Mouse (Mus musculus) forebrain, embryonic 12.5 days (tissue): ENCODE measurements around the gene Rab20. TPM values are rescaled to one million over a fixed set of nuclear protein-coding genes. Genes with fewer than 3 reads are reported as not detected.

Source experiments
- ATAC-seq: fragments of 200-750 bp; cut with Nextera tagmentation; 2 replicates; pipeline ENCODE4 v1.8.0; 2017; ENCODE audit warnings: moderate TSS enrichment; ENCODE audit not compliant: low FRiP score
- H3K27ac ChIP-seq: fragments of 300-500 bp; sonication (generic); 2 replicates; pipeline ENCODE4 v1.5.1; 2016; ENCODE audit warnings: mild to moderate bottlenecking
- H3K27me3 ChIP-seq: fragments of 300-500 bp; sonication (generic); 2 replicates; pipeline ENCODE4 v1.6.1; 2016; ENCODE audit warnings: mild to moderate bottlenecking
- H3K36me3 ChIP-seq: fragments of 300-500 bp; sonication (generic); replicated peaks from 2 replicates; pipeline ENCODE4 v1.6.1; 2016; ENCODE audit warnings: mild to moderate bottlenecking
- H3K4me1 ChIP-seq: fragments of 300-500 bp; sonication (generic); 2 replicates; pipeline ENCODE4 v1.6.1; 2016
- H3K4me2 ChIP-seq: fragments of 300-500 bp; sonication (generic); 2 replicates; pipeline ENCODE4 v1.6.1; 2016; ENCODE audit warnings: mild to moderate bottlenecking, moderate library complexity
- H3K4me3 ChIP-seq: fragments of 300-500 bp; sonication (generic); replicated peaks from 2 replicates; pipeline ENCODE4 v1.5.1; 2016; ENCODE audit warnings: mild to moderate bottlenecking
- H3K9ac ChIP-seq: fragments of 300-500 bp; sonication (generic); 2 replicates; pipeline ENCODE4 v1.6.1; 2016; ENCODE audit warnings: mild to moderate bottlenecking
- H3K9me3 ChIP-seq: fragments of 300-500 bp; sonication (generic); 2 replicates; pipeline ENCODE4 v1.6.1; 2016
- WGBS: fragments of 180-500 bp; shearing (Covaris S2); methylation state at CpG from one replicate; pipeline ENCODE4 v1.1.7; 2016; 5-methylcytosine and 5-hydroxymethylcytosine counted together
- polyA plus RNA-seq: library from polyadenylated mRNA; unstranded; fragments of >200 nt; fragmentation: Nextera tagmentation; extraction: Ambion mirVana; gene quantifications from 2 replicates; pipeline ENCODE4 v1.2.1, GENCODE M21; 2016

Gene Rab20
- 0.36 and 0.74 TPM in 2 replicates for polyA plus RNA-seq

DNA sequence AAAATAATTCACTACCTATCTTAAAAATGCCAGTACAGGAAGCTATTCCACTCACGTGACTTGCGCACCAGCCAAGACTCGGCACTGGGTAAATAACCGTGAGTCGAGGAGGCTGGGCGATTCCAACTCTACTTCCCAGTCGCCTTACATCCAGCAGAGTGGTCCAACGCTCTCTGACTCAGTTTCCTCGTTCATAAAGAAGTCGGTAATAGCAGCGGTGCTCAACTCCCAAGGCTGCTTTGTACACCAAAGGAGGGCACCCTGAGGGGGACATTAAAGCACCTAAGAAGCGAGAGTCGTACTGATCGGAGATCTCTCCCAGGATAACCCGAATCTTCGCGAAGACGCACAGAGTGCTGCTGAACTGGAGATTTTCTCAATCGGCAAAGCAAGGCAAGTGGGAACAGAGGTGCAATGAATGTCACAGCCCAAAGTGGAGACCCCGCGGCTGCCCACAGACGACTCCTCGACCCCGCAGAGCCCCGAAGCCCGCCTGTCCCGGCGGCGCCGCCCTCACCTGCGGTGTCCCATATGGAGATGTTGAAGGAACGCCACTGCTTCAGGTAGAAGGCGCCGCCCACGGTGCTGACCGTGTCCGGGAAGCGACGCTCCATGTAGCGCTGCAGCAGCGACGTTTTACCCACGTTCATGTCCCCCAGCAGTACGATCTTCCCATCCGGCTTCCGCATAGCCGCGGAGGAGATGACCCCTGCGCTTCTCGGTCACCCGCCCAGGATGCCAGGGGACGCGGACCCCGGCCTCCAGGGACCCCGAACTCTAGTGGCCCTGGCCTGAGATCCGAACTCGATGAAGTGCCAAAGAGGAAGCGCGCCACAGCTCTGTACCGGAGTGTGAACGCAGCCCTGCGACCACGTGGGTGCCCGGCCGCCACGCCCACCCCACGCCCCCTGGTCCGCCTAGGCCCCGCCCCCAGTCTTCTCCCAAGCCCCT lies at the start of gene Rab20:
Gene Rab20 (minus strand): TSS at position 900 of the 951 bp plus-strand sequence.
- no peak within 1 kb of the TSS for H3K27ac ChIP-seq
- H3K4me1 ChIP-seq = peaks cover 28% of the 10 kb centered on the region
- peak within 1 kb of the TSS; percentile 41; the same call in 1 of the 2 replicates for H3K9ac ChIP-seq

GRCm38 (mm10) chr8:11523331-11523730 lies 44.8 kb upstream of the Rab20 start:
- Histone ChIP-seq H3K9me3 (no peaks in the 10 kb centered on the region), H3K27ac (no peak overlapping the region), H3K4me3 (no peak overlapping the region), H3K4me2 (no peak overlapping the region), H3K9ac (no peak overlapping the region), H3K4me1 (no peaks in the 10 kb centered on the region), H3K36me3 (peaks cover 21% of the 10 kb centered on the region), H3K27me3 (no peaks in the 10 kb centered on the region)
- ATAC-seq = no peak
- WGBS = 88% methylated on average over 3 of the region's 3 CpGs

More for the DNA sequence above, at the start of gene Rab20:
- Histone ChIP-seq H3K27me3 (peaks cover 91% of the 10 kb centered on the region), H3K4me3 (peak within 1 kb of the TSS; percentile 49), H3K9me3 (no peaks in the 10 kb centered on the region), H3K4me2 (peak within 1 kb of the TSS; percentile 88), H3K36me3 (no peaks in the 10 kb centered on the region)
- WGBS = under 1% methylated on average over 69 of the region's 69 CpGs
- ATAC-seq = peak; percentile 82

GRCm38 (mm10) chr8:11518676-11519075 lies 40.2 kb upstream of the Rab20 start:
- Histone ChIP-seq H3K4me1 (no peaks in the 10 kb centered on the region), H3K27me3 (no peaks in the 10 kb centered on the region), H3K27ac (no peak overlapping the region), H3K9ac (no peak overlapping the region), H3K36me3 (peaks cover 58% of the 10 kb centered on the region), H3K4me3 (no peak overlapping the region), H3K9me3 (no peaks in the 10 kb centered on the region), H3K4me2 (no peak overlapping the region)
- 89% methylated on average over 11 of the region's 11 CpGs for WGBS
- no peak for ATAC-seq

- Histone ChIP-seq H3K27me3 (no peaks in the 10 kb centered on the region), H3K4me2 (no peak overlapping the region), H3K4me1 (no peaks in the 10 kb centered on the region), H3K27ac (no peak overlapping the region), H3K4me3 (no peak overlapping the region), H3K9ac (no peak overlapping the region), H3K36me3 (peaks cover 64% of the 10 kb centered on the region), H3K9me3 (no peaks in the 10 kb centered on the region)
- ATAC-seq = no peak
- WGBS = 96% methylated on average over 6 of the region's 6 CpGs
Observed at GRCm38 (mm10) chr8:11518056-11518396, 39.5 kb upstream of the Rab20 start.

- Histone ChIP-seq H3K4me1 (no peaks in the 10 kb centered on the region), H3K4me2 (no peak overlapping the region), H3K27me3 (no peaks in the 10 kb centered on the region), H3K4me3 (no peak overlapping the region), H3K27ac (no peak overlapping the region), H3K36me3 (peaks cover 70% of the 10 kb centered on the region), H3K9ac (no peak overlapping the region), H3K9me3 (no peaks in the 10 kb centered on the region)
- 92% methylated on average over 16 of the region's 16 CpGs for WGBS
- ATAC-seq = no peak
Observed at GRCm38 (mm10) chr8:11517366-11518055, 39.0 kb upstream of the Rab20 start.

GRCm38 (mm10) chr8:11516292-11516691 lies 37.8 kb upstream of the Rab20 start:
- H3K27me3 ChIP-seq = no peaks in the 10 kb centered on the region
- no peak for ATAC-seq
- H3K4me1 ChIP-seq = no peaks in the 10 kb centered on the region
- no peak overlapping the region for H3K4me2 ChIP-seq
- H3K4me3 ChIP-seq = no peak overlapping the region
- 96% methylated on average over 9 of the region's 9 CpGs for WGBS
- no peak overlapping the region for H3K9ac ChIP-seq
- H3K9me3 ChIP-seq = no peaks in the 10 kb centered on the region
- no peak overlapping the region for H3K27ac ChIP-seq
- peaks cover 72% of the 10 kb centered on the region for H3K36me3 ChIP-seq

DNA sequence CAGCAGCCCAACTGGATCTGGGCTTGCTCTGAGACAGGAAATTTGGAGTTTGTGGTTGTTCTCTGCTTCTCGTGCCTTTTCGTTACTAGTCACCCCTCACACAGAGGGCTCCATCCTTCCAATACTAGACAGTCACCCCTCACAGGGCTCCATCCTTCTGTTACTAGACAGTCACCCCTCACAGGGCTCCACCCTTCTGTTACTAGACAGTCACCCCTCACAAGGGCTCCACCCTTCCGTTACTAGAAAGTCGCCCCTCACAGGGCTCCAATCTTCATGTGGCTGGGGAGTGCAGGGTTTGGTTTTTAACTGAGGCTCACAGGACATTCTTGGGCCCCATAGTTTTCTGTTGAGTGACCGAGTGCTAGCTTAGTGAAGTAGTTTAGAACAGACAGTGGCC lies 34.7 kb upstream of the Rab20 start:
- no peak overlapping the region for H3K27ac ChIP-seq
- H3K4me1 ChIP-seq = no peaks in the 10 kb centered on the region
- peaks cover 96% of the 10 kb centered on the region for H3K36me3 ChIP-seq
- ATAC-seq = no peak
- H3K27me3 ChIP-seq = no peaks in the 10 kb centered on the region
- no peaks in the 10 kb centered on the region for H3K9me3 ChIP-seq
- no peak overlapping the region for H3K4me2 ChIP-seq
- no peak overlapping the region for H3K9ac ChIP-seq
- H3K4me3 ChIP-seq = no peak overlapping the region
- WGBS = 90% methylated on average over 5 of the region's 5 CpGs

- H3K36me3 ChIP-seq = peaks cover 97% of the 10 kb centered on the region
- 89% methylated on average over 9 of the region's 9 CpGs for WGBS
Observed at GRCm38 (mm10) chr8:11512711-11513110, 34.2 kb upstream of the Rab20 start.

GRCm38 (mm10) chr8:11510971-11511370 lies 32.5 kb upstream of the Rab20 start:
- Histone ChIP-seq H3K4me3 (no peak overlapping the region), H3K27me3 (no peaks in the 10 kb centered on the region), H3K4me1 (no peaks in the 10 kb centered on the region), H3K4me2 (no peak overlapping the region), H3K27ac (no peak overlapping the region), H3K36me3 (peaks cover 98% of the 10 kb centered on the region), H3K9ac (no peak overlapping the region), H3K9me3 (no peaks in the 10 kb centered on the region)
- WGBS = 91% methylated on average over 5 of the region's 5 CpGs
- ATAC-seq = no peak

More at GRCm38 (mm10) chr8:11512711-11513110, 34.2 kb upstream of the Rab20 start:
- no peak for ATAC-seq
- Histone ChIP-seq H3K4me1 (no peaks in the 10 kb centered on the region), H3K9ac (no peak overlapping the region), H3K4me2 (no peak overlapping the region), H3K27ac (no peak overlapping the region), H3K27me3 (no peaks in the 10 kb centered on the region), H3K4me3 (no peak overlapping the region), H3K9me3 (no peaks in the 10 kb centered on the region)

DNA sequence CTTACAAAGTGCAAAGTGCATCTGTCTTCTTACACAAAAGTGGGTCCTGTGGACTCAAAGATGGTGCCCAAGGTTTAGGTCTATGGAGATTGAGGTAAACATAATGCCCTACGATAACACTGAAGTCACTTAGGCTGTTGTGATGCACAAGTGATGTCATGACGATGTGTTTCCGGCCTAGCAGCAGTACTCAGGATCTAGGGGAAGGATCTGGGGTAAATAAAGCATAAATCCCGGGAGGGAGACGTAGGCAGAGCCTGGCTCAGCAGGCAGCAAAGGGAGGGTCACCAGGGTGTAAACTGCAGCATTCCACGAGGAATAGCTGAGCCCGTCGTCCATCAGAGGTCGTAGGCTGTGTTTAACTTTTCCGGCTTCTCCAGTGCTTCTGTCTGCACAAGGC lies 30.4 kb upstream of the Rab20 start:
- WGBS = 91% methylated on average over 10 of the region's 10 CpGs
- Histone ChIP-seq H3K36me3 (peaks cover 98% of the 10 kb centered on the region), H3K4me3 (no peak overlapping the region), H3K4me2 (no peak overlapping the region), H3K27ac (no peak overlapping the region), H3K9ac (no peak overlapping the region), H3K27me3 (no peaks in the 10 kb centered on the region), H3K9me3 (no peaks in the 10 kb centered on the region), H3K4me1 (no peaks in the 10 kb centered on the region)
- no peak for ATAC-seq

DNA sequence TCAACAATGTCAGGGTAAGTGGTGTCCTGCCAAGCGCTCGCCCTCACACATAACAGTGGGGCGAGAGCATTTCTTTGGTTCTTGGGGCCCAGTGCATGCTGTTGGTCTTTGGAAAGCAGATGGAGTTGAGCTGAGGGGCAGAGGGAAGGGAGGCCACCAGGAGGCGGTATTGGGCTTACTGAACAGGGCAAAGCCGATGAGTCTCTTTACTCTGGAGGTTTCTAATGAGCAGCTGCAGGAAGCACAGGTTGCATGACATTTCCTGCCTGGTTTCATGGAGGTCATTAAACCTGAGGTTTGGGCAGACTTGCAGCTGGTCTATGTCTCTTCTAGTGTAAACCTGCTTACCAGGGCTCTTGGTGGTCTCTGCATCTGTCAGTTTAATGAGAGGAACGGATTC lies 28.3 kb upstream of the Rab20 start:
- Histone ChIP-seq H3K9ac (no peak overlapping the region), H3K4me3 (no peak overlapping the region), H3K27me3 (no peaks in the 10 kb centered on the region), H3K9me3 (no peaks in the 10 kb centered on the region), H3K27ac (no peak overlapping the region), H3K36me3 (peaks cover 97% of the 10 kb centered on the region), H3K4me2 (no peak overlapping the region), H3K4me1 (no peaks in the 10 kb centered on the region)
- no peak for ATAC-seq
- 73% methylated on average over 6 of the region's 6 CpGs for WGBS

GRCm38 (mm10) chr8:11506074-11506473 lies 27.6 kb upstream of the Rab20 start:
- no peak overlapping the region for H3K4me2 ChIP-seq
- H3K27me3 ChIP-seq = no peaks in the 10 kb centered on the region
- H3K36me3 ChIP-seq = peaks cover 90% of the 10 kb centered on the region
- no peak for ATAC-seq
- no peak overlapping the region for H3K27ac ChIP-seq
- WGBS = 84% methylated on average over 14 of the region's 14 CpGs
- H3K9ac ChIP-seq = no peak overlapping the region
- no peaks in the 10 kb centered on the region for H3K9me3 ChIP-seq
- H3K4me1 ChIP-seq = no peaks in the 10 kb centered on the region
- H3K4me3 ChIP-seq = no peak overlapping the region
